Mouse (Mus musculus): ENCODE data around the gene Osbpl2. TPM values are rescaled to one million over a fixed set of nuclear protein-coding genes. Genes with fewer than 3 reads are reported as not detected.

Osbpl2 gene
- polyA plus RNA-seq, 1 experiment from 2014 or later: 33.0 TPM

Small RNAs within 50 kb of the gene (microRNA-seq; reads per million reads assigned to microRNA genes)
- gene Mir7005 (ENCODE audit: borderline number of aligned reads): not detected

Other genes starting within 250 kb of the Osbpl2 start
- gene Taf4, start 142.7 kb upstream of the Osbpl2 start, polyA plus RNA-seq (2014; fragmentation: Nextera tagmentation; extraction: Ambion mirVana): 4.4 and 4.9 TPM in 2 replicates
- 9.8 and 11.1 TPM in 2 replicates for gene Lsm14b, start 94.3 kb upstream of the Osbpl2 start, polyA plus RNA-seq (2014; fragmentation: Nextera tagmentation; extraction: Ambion mirVana)
- 751 and 753 TPM in 2 replicates for gene Psma7, start 76.9 kb upstream of the Osbpl2 start, polyA plus RNA-seq (2014; fragmentation: Nextera tagmentation; extraction: Ambion mirVana)
- gene Ss18l1, start 76.8 kb upstream of the Osbpl2 start, polyA plus RNA-seq (2014; fragmentation: Nextera tagmentation; extraction: Ambion mirVana): 8.0 and 9.5 TPM in 2 replicates
- 25.5 and 28.1 TPM in 2 replicates for gene Mtg2, start 48.7 kb upstream of the Osbpl2 start, polyA plus RNA-seq (2014; fragmentation: Nextera tagmentation; extraction: Ambion mirVana)
- gene Hrh3, start 14.8 kb upstream of the Osbpl2 start, polyA plus RNA-seq (2014; fragmentation: Nextera tagmentation; extraction: Ambion mirVana): 0.41 and 0.52 TPM in 2 replicates
- 157 and 169 TPM in 2 replicates for gene Adrm1, start 52.2 kb downstream of the Osbpl2 start, polyA plus RNA-seq (2014; fragmentation: Nextera tagmentation; extraction: Ambion mirVana)
- 6.9 and 11.5 TPM in 2 replicates for gene Lama5, start 106.6 kb downstream of the Osbpl2 start, polyA plus RNA-seq (2014; fragmentation: Nextera tagmentation; extraction: Ambion mirVana)
- 516 and 527 TPM in 2 replicates for gene Rps21, start 138.1 kb downstream of the Osbpl2 start, polyA plus RNA-seq (2014; fragmentation: Nextera tagmentation; extraction: Ambion mirVana)
- gene Cables2, start 154.2 kb downstream of the Osbpl2 start, polyA plus RNA-seq (2014; fragmentation: Nextera tagmentation; extraction: Ambion mirVana): 14.5 and 14.8 TPM in 2 replicates
- 0.20 and 0.35 TPM in 2 replicates for gene Rbbp8nl, start 170.6 kb downstream of the Osbpl2 start, polyA plus RNA-seq (2014; fragmentation: Nextera tagmentation; extraction: Ambion mirVana)
- 0.13 and 0.14 TPM in 2 replicates for gene Gata5, start 215.4 kb downstream of the Osbpl2 start, polyA plus RNA-seq (2014; fragmentation: Nextera tagmentation; extraction: Ambion mirVana)

Measured in embryonic facial prominence, embryonic 11.5 days (tissue).